Mouse (Mus musculus) CH12.LX (cell line): ENCODE results near the gene Dcbld1. TPM values are rescaled to one million over a fixed set of nuclear protein-coding genes. Genes with fewer than 3 reads are reported as not detected.

ENCODE experiments used
- DNase-seq: peaks from one replicate; pipeline ENCODE4 v3.0.0-alpha.2; 2013; ENCODE audit errors: extremely low read depth
- H3K27ac ChIP-seq: 2 replicates; pipeline ENCODE4 v1.5.1; 2012; ENCODE audit warnings: low read depth, mild to moderate bottlenecking, control low read depth, moderate library complexity; ENCODE audit not compliant: insufficient read depth
- H3K27me3 ChIP-seq: replicated peaks from 2 replicates; pipeline ENCODE3; 2012; ENCODE audit warnings: inconsistent platforms
- H3K36me3 ChIP-seq, 2 experiments: replicated peaks in 1 of 2; 2 replicates each; pipeline versions ENCODE3 to v1.6.1; 2012; ENCODE audit warnings: inconsistent platforms in 1 of 2, low read length in 1 of 2, mild to moderate bottlenecking in 1 of 2, mixed read lengths in 1 of 2, moderate library complexity in 1 of 2; ENCODE audit not compliant: control insufficient read depth in 1 of 2, insufficient read depth in 1 of 2
- H3K4me1 ChIP-seq, 2 experiments: 2 replicates each; pipeline ENCODE4 v1.6.1; 2012; ENCODE audit warnings: inconsistent platforms in 1 of 2, moderate library complexity in 1 of 2; ENCODE audit not compliant: insufficient read depth in 2 of 2, control insufficient read depth in 1 of 2
- H3K4me2 ChIP-seq: 2 replicates; pipeline ENCODE4 v1.6.1; 2012; ENCODE audit warnings: low read depth, mild to moderate bottlenecking, control low read depth; ENCODE audit not compliant: poor library complexity, insufficient read depth, severe bottlenecking
- H3K4me3 ChIP-seq, 3 experiments: fragments of 150-350 bp in 1 of 3; sonication (generic) in 1 of 3; replicated peaks in 1 of 3; 2 replicates each; pipeline versions ENCODE3 to v1.5.1; 2011 to 2012; ENCODE audit warnings: low read depth in 2 of 3, low read length in 2 of 3, mild to moderate bottlenecking in 2 of 3, moderate library complexity in 2 of 3, control low read depth in 1 of 3, improper control_type of control experiment in 1 of 3, inconsistent platforms in 1 of 3, mixed read lengths in 1 of 3; ENCODE audit not compliant: poor library complexity in 1 of 3
- H3K79me2 ChIP-seq: replicated peaks from 2 replicates; pipeline ENCODE4 v1.6.1; 2012; ENCODE audit warnings: mild to moderate bottlenecking, moderate library complexity; ENCODE audit not compliant: control insufficient read depth, poor library complexity, insufficient read depth, severe bottlenecking; ENCODE audit errors: extremely low read depth
- H3K9ac ChIP-seq: 2 replicates; pipeline ENCODE4 v1.6.1; 2012; ENCODE audit warnings: low read depth, mild to moderate bottlenecking, control low read depth, moderate library complexity; ENCODE audit not compliant: insufficient read depth
- H3K9me3 ChIP-seq: replicated peaks from 2 replicates; pipeline ENCODE3; 2012; ENCODE audit warnings: low read length, inconsistent platforms, mixed read lengths
- BHLHE40 ChIP-seq: IDR thresholded peaks from 2 replicates; pipeline ENCODE4 v1.6.1; 2011; ENCODE audit warnings: mild to moderate bottlenecking, low read depth, low read length, improper control_type of control experiment
- CHD1 ChIP-seq: IDR thresholded peaks from 2 replicates; pipeline ENCODE4 v1.6.1; 2012; ENCODE audit warnings: low read depth, low read length, improper control_type of control experiment, inconsistent platforms
- ELF1 ChIP-seq: IDR thresholded peaks from 2 replicates; pipeline ENCODE4 v1.6.1; 2014; ENCODE audit warnings: low read depth, mild to moderate bottlenecking, inconsistent platforms, low read length, improper control_type of control experiment
- EP300 ChIP-seq: IDR thresholded peaks from 2 replicates; pipeline ENCODE4 v1.6.1; 2011; ENCODE audit warnings: low read length, improper control_type of control experiment
- HCFC1 ChIP-seq: IDR thresholded peaks from 2 replicates; pipeline ENCODE4 v1.6.1; 2012; ENCODE audit warnings: low read depth, mild to moderate bottlenecking, inconsistent platforms, low read length, improper control_type of control experiment
- IRF4 ChIP-seq: IDR thresholded peaks from 2 replicates; pipeline ENCODE4 v1.6.1; 2014; ENCODE audit warnings: low read depth, mild to moderate bottlenecking, inconsistent platforms, low read length, improper control_type of control experiment
- MAX ChIP-seq: IDR thresholded peaks from 2 replicates; pipeline ENCODE4 v1.6.1; 2011; ENCODE audit warnings: low read length, improper control_type of control experiment
- MAZ ChIP-seq: IDR thresholded peaks from 2 replicates; pipeline ENCODE4 v1.6.1; 2012; ENCODE audit warnings: low read depth, mild to moderate bottlenecking, inconsistent platforms, low read length, improper control_type of control experiment, moderate library complexity
- NRF1 ChIP-seq: IDR thresholded peaks from 2 replicates; pipeline ENCODE4 v1.6.1; 2014; ENCODE audit warnings: low read depth, mild to moderate bottlenecking, inconsistent platforms, low read length, improper control_type of control experiment, moderate library complexity
- POLR2AphosphoS2 ChIP-seq: IDR thresholded peaks from 2 replicates; pipeline ENCODE4 v1.6.1; 2011; ENCODE audit warnings: low read depth, low read length, improper control_type of control experiment
- RAD21 ChIP-seq: IDR thresholded peaks from 2 replicates; pipeline ENCODE4 v1.6.1; 2011; ENCODE audit warnings: low read depth, mild to moderate bottlenecking, low read length, improper control_type of control experiment, moderate library complexity
- SIN3A ChIP-seq: IDR thresholded peaks from 2 replicates; pipeline ENCODE4 v1.6.1; 2012; ENCODE audit warnings: low read length, improper control_type of control experiment, inconsistent platforms
- SMC3 ChIP-seq: IDR thresholded peaks from 2 replicates; pipeline ENCODE4 v1.6.1; 2011; ENCODE audit warnings: low read depth, low read length, improper control_type of control experiment
- TBP ChIP-seq: conservative IDR thresholded peaks from 2 replicates; pipeline ENCODE4 v1.6.1; 2011; ENCODE audit warnings: low read depth, low read length, improper control_type of control experiment
- USF1 ChIP-seq: IDR thresholded peaks from 2 replicates; pipeline ENCODE4 v1.6.1; 2014; ENCODE audit warnings: low read depth, mild to moderate bottlenecking, inconsistent platforms, low read length, improper control_type of control experiment
- USF2 ChIP-seq: conservative IDR thresholded peaks from 2 replicates; pipeline ENCODE4 v1.6.1; 2011; ENCODE audit warnings: low read depth, low read length, improper control_type of control experiment
- ZNF384 ChIP-seq: IDR thresholded peaks from 2 replicates; pipeline ENCODE4 v1.6.1; 2012; ENCODE audit warnings: low read depth, low read length, improper control_type of control experiment, inconsistent platforms
- dilution Hi-C: fragments of 300-500 bp; cut with MboI; formaldehyde crosslinking; loops from 2 replicates; pipeline ENCODE4 v1.14.3; 2020; ENCODE audit warnings: low sequenced_read_pairs; ENCODE audit not compliant: extremely low pct_unique_long_range_greater_than_20kb, extremely low pct_ligation_motif_present
- in situ Hi-C: fragments of 300-500 bp; cut with MboI; formaldehyde crosslinking; loops from 3 replicates; pipeline ENCODE4 v1.14.3; 2019; ENCODE audit warnings: low sequenced_read_pairs, low pct_ligation_motif_present, low pct_unique_long_range_greater_than_20kb, mixed read lengths
- polyA plus RNA-seq: library from polyadenylated mRNA; unstranded; fragments of >175 nt; gene quantifications from 2 replicates; pipeline ENCODE4 v1.2.1, GENCODE M21; 2012; ENCODE audit warnings: low read depth; ENCODE audit not compliant: insufficient read length
- total RNA-seq, 2 experiments: library from RNA; depleted of rRNA; stranded (reverse); fragments of 300-350 nt in 1 of 2; fragments of >200 nt in 1 of 2; gene quantifications; 2 replicates each; pipeline ENCODE4 v1.2.3; 2012 to 2014

Dcbld1 gene
- total and polyA plus RNA-seq, 3 experiments = 0.93 to 3.5 (median 2.7) TPM

GRCm38 (mm10) chr10:52268879-52269278, 35.5 kb downstream of the Dcbld1 start:
- no peaks in the 10 kb centered on the region for H3K9me3 ChIP-seq
- no peak overlapping the region for H3K9ac ChIP-seq
- no peak overlapping the region for H3K27ac ChIP-seq
- H3K36me3 ChIP-seq = no peaks in the 10 kb centered on the region
- in situ Hi-C loops (no loop called here), dilution Hi-C loops (no loop called here)
- H3K4me2 ChIP-seq = no peak overlapping the region
- DNase-seq = no peak
- H3K79me2 ChIP-seq = no peaks in the 10 kb centered on the region
- TF ChIP-seq ELF1 = no peak
- no peak for TF ChIP-seq RAD21
- TF ChIP-seq MAZ = no peak
- TF ChIP-seq TBP = no peak
- no peak for TF ChIP-seq IRF4
- no peak for TF ChIP-seq POLR2AphosphoS2
- TF ChIP-seq BHLHE40 = no peak
- no peak for TF ChIP-seq CHD1
- no peak for TF ChIP-seq MAX
- TF ChIP-seq NRF1 = no peak
- no peak for TF ChIP-seq EP300
- TF ChIP-seq HCFC1 = no peak
- no peak for TF ChIP-seq SIN3A
- TF ChIP-seq ZNF384 = no peak
- no peak for TF ChIP-seq USF1
- no peak for TF ChIP-seq SMC3
- no peaks in the 10 kb centered on the region for H3K27me3 ChIP-seq
- no peak overlapping the region for H3K4me3 ChIP-seq
- H3K4me1 ChIP-seq = peaks cover 0 to 3% of the 10 kb centered on the region in 2 experiments; a peak in 1 of 4 replicates

- no peak for DNase-seq
- Histone ChIP-seq H3K9ac (no peak overlapping the region), H3K36me3 (no peaks in the 10 kb centered on the region), H3K4me3 (no peak overlapping the region), H3K27me3 (no peaks in the 10 kb centered on the region), H3K9me3 (no peaks in the 10 kb centered on the region), H3K27ac (no peak overlapping the region), H3K4me1 (peaks cover 0 to 3% of the 10 kb centered on the region in 2 experiments; a peak in 1 of 4 replicates), H3K4me2 (no peak overlapping the region), H3K79me2 (no peaks in the 10 kb centered on the region)
- no peak for TF ChIP-seq POLR2AphosphoS2
- no peak for TF ChIP-seq IRF4
- TF ChIP-seq ELF1 = no peak
- TF ChIP-seq ZNF384 = no peak
- no peak for TF ChIP-seq USF2
- TF ChIP-seq EP300 = no peak
- no peak for TF ChIP-seq SMC3
- dilution Hi-C loops (no loop called here), in situ Hi-C loops (no loop called here)
Observed at GRCm38 (mm10) chr10:52271385-52271784, 38.0 kb downstream of the Dcbld1 start.
